Mouse (Mus musculus): ENCODE data around the gene Trit1.
"Not testable (repeated sequence)": the region's sequence is repeated elsewhere in the genome, so short reads cannot be mapped to it uniquely, and the experiment has no call there.

Gene Trit1

DNA sequence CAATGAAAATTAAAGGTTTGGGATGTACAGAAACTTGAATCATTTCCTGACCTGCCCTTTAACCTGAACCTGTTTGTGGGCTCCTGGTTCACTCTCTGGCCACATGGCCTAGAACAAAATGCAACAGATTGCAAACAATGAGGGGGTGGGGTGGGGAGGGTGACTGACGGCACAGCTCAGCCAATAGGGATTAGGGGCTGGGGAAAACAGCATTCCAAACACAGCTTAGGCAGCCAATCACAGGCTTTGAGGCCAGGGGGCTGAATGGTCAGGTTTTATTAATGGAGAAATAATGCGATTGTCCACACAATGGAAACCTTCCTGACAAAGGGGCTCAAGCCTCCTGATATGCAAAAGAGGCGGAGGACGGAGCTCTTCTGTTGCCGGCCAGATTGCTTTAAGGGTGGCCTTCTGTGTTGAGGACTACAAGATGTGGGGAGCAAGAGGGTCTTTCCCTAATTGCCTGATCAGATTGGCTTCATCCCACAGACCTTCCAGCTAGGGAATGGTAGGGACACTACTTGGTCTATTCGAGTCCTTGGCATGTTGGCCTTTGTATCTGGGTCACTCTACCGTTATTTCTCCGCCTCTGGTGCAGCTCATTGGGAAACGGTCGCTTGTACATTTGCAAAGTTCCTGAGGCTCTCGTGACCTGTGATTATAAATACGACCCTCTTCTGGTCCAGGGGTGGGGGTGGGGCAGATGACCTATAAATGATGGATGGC, 17.7 kb upstream of the Trit1 start:
- DNase-seq, result no peak

DNA sequence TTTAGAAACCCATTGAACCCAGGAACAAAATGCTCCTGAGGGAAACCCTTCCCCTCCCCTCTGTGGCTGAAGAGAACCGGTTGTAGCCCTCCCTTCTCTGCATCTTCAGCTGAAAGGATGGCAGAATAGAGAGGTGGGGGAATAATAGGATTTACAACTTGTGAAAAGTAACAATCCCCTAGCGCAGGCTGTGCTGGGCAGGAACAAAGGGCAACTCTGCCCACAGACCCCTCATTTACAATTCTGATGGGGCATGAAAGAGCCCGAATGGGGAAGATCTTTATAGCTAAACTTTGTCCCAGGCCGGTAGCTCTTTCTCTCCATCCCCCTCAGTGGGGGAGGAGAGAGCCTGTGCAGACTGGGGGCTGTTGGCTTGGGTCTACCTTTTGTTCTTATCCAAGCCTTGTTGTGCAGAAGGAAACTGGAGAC, 17.1 kb upstream of the Trit1 start:
- DNase-seq, result no peak

GRCm38 (mm10) chr4:123000130-123000529, 16.3 kb upstream of the Trit1 start:
- no peak for DNase-seq

DNA sequence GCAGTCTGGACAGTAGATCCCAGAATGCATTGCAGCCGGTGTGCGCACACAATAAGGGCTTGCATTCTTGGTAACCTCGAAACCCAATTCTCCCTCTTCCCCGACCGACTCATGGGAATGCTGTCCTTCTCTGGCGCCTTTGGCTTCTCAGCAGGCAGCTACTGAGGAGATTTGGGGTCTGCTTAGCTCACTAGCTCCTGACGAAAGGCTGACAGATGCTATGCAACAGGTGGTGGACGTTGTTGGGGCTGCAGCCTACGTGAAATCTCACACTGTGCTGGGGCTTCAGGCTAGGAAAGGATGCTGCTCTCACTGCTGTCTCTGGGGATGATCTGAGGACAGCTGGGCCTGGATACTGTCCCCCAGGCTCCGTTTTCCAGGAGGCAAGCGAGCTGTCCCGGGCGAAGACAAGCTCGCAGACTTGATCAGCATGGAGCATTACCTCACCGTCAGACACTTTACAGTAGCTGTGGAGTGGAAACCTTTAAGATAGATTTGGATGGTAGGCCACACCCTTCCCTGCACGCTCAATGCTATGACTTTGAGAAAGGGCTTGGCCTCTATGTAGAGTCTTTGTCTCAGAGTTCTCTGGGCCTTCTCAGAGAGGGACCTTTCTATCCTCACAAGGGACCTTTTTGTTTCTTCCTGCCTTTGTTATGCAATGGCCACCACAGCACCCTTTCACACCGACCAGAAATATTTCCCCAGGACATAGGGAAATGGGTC, 15.6 kb upstream of the Trit1 start:
- DNase-seq, result no peak

- peak; percentile 55 for DNase-seq
These were observed 11.1 kb upstream of the Trit1 start for GRCm38 (mm10) chr4:123005054-123005966.

DNA sequence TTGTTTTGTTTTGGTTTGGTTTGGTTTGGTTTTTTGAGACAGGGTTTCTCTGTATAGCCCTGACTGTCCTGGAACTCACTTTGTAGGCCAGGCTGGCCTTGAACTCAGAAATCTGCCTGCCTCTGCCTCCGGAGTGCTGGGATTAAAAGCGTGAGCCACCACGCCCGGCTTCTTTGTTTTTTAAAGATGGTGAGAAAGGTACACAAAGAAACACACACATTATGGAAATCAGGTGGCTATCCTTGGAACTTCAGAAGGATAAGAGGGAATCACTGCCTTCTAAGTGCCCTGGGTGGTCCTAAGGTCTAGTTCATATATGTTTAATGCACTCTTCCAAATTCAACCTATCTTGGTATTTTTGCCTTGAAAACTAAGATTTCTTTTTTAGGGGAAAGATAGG, 3.9 kb upstream of the Trit1 start:
- not testable (repeated sequence) for DNase-seq

GRCm38 (mm10) chr4:123013346-123013945, 3.0 kb upstream of the Trit1 start:
- no peak for DNase-seq

DNA sequence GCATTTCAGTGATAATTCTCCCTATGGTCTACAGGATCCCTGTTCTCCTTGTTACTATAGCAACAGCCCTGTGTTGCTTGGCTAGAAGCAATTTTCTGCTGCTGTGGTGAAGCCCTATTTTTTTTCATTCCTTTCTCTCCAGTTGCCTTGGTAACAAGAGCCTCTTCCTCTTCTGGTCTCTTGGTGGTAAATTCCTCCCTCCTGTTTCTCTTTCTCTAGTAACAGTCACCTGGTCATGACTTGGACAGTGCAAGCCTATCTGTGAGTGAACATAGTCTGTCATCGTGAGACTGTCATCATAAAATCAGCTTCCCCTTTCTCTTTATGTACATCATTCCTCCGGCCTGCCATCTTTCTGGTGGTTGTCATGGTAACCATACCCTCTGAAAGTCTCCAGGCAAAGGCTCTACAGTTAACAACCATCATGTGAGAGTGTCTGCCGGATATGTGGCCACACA, 2.4 kb upstream of the Trit1 start:
- DNase-seq, result no peak

- DNase-seq, result no peak
These were observed 1.7 kb upstream of the Trit1 start for GRCm38 (mm10) chr4:123014501-123015282.

DNA sequence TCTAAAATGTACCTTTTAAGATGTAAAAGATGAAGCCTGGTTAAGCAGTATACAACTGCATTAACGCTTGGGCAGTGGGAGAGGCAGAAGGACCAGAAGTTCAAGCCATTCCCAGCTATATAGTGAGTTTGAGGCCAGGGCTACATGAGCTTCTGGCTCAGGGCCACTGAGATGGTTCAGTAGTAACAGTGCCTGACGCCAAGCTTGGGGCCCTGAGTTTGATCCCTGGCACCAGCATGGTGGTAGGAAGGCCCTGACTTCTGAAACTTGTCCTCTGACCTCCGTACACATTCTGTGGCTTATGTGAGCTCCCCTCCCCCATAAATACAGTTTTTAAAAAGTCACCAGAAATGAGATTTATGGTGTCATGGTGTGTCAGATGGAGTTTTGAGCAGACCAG, 5.2 kb downstream of the Trit1 start:
- DNase-seq, result no peak

DNA sequence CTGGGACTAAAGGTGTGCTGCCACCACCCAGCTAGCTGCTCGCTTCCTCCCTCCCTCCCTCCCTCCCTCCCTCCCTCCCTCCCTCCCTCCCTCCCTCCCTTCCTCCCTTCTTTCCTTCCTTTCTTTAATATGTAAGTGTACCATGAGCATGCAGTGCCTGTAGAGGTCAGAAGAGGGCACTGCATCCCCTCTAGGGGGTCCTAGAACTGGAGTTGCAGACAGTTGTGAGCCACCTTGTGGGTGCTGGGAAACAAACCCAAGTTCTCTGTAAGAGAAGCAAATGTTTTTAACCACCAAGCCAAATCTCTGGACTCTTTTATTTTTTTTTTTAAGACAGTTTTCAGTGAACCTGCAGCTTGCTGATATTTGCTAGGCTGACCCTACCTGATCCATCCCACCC, 6.5 kb downstream of the Trit1 start:
- no peak for DNase-seq

GRCm38 (mm10) chr4:123025418-123025817, 9.0 kb downstream of the Trit1 start:
- no peak for DNase-seq

- DNase-seq, result no peak
These were observed 9.8 kb downstream of the Trit1 start for GRCm38 (mm10) chr4:123026161-123026560.

- no peak for DNase-seq
These were observed 10.2 kb downstream of the Trit1 start for GRCm38 (mm10) chr4:123026597-123026996.

- DNase-seq, result no peak
These were observed 18.4 kb downstream of the Trit1 start for GRCm38 (mm10) chr4:123034841-123035240.

- DNase-seq, result no peak
These were observed 19.2 kb downstream of the Trit1 start for GRCm38 (mm10) chr4:123035636-123036035.

DNA sequence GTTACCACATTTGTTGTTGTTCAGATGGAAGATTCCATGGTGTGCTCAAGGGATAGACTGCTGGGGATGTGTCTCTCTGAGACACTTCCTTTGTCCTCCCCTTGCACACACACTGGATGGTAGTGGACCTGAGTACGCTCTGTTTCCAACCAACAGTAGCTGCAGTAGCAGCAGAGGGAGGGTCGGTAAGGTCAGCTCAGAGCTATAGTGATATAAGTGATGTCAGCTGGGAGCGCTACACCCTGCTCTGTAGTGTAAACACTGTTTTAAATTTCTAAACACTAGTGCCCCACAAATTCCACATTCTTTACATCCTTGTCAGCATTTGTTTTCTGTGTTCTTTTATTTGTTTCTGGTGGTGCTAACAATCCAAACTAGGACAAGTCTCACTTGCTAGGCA, 20.3 kb downstream of the Trit1 start:
- no peak for DNase-seq

GRCm38 (mm10) chr4:123041131-123041530, 24.7 kb downstream of the Trit1 start:
- no peak for DNase-seq

DNA sequence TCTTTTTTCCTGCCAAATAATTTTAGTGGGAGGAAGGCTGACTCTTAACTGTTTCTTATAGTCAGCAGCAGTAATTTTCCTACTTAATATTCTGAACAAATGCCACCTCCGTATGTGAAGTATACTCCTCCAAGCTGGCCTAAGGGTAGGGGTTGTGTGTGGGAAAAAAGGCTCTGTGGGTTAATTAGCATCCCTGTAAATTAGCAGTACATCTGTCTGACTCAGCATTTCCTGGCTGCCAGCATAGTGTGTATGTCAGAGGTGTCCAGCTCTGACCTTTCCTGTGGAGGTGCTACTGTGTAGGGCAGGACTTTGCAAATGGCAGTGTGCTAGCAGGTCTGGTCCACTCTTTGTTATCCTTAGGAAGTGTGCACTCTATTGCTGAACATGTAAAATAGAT, 27.5 kb downstream of the Trit1 start:
- no peak for DNase-seq

- DNase-seq, result no peak
These were observed 28.4 kb downstream of the Trit1 start for GRCm38 (mm10) chr4:123044842-123045241.

DNA sequence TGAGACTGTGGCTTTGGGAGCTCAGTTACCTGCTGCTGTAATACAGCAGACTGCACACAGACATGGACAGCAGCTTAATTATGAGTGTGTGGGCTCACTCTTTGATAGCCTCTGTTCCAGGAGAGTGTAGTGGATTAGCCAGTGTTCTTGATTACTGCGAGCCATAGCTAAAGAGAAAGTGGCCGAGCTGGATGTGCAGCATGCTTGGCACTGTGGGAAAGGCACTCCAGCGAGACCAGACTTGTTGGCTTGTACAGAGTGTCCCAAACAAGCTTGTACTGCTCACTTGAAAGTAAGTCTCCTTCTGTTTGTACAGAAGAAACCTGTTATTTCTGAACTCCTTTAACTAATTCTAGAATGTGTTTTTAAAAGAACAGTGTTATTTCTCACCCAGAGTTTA, 29.9 kb downstream of the Trit1 start:
- peak; percentile 44 for DNase-seq

- peak; percentile 94 for DNase-seq
These were observed 34.3 kb downstream of the Trit1 start for GRCm38 (mm10) chr4:123050681-123051211.
